Mouse (Mus musculus): ENCODE measurements around the gene Fam57a.

The Fam57a gene

GRCm38 (mm10) chr11:76179495-76180145 lies at the start of gene Fam57a, which contains the start of gene Vps53:
Fam57a (plus strand) TSS chr11:76179671.
Vps53 (minus strand) TSS chr11:76179647.
- DNase-seq (ENCODE audit: low spot score in 2 of 2), result peak; percentile 74 to 77

DNA sequence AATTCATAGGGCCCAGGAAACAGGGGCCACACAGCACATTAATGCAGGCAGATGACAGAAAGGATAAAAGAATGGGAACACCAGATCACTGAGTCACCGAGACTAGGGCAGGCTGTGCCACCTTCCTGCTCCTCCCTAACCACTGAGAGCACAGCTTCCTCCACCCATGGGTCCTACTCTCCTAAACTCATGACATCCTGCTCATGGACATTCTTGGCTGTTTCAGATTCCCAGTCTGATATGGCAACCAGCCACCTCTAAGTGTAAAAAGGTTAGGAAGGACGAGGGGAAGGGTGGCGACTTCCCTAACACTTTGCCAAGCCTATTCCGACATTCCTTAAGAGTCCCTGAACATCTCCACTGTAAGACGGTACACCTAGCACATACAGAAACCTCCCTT lies 48.6 kb upstream of the Fam57a start:
- DNase-seq (ENCODE audit: low spot score in 2 of 2), result no peak

DNA sequence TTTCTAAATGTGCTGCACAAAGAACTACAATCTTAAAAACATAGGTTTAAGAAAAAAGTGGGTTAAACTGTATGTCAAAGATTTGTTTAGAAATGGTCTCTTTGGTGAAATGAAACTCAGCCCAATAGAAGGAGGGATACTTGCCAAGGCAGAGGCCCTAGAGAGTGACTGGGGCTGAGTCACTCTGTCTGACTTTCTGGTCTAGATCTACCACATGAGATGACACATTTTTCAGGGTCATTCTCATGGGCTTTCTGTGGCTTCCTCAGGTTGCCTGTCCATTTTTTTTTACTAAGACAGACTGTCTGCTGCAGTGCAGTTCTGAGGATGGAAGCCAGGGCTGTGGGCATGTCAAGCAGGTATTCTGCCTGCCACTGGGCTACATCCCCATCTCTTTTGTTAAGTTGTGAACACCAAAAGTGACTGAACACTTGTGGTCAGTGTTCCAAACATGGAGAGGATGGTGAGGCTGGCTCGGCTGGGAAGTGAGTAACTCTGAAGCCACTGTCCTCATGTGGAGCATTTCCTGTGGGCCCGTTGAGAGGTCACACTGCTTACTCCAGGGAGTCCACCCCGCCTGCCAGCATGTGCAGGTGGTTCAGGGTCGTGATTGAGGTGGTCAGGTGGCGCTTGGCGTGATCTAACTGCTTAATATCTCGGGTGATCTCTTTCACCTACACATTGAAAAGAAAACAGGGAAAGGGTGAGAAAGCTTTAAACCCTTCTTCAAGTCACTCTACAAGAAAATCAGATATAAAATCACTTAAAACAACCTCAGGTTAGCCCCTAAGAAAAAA lies 43.6 kb upstream of the Fam57a start:
- DNase-seq (ENCODE audit: low spot score in 2 of 2), result no peak

DNA sequence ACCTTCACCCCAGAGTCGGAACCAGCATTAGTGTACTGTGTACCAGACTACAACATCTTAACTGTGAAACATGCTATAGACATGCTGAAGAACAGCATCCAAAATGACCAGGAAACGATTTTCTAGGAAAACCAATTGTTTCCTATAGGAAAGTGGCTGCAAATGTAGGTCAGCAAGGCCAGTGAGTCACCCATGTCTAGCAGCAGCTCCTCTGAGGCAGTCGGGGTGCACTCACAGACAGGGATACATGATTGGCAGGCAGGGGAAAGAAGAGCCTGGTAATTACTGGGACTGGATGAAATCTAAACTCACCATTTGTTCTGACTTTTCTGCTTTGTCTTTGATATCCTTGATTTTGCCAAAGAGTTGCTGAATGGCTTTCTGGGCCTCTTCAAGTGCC lies 41.5 kb upstream of the Fam57a start:
- DNase-seq (ENCODE audit: low spot score in 2 of 2), result no peak

DNA sequence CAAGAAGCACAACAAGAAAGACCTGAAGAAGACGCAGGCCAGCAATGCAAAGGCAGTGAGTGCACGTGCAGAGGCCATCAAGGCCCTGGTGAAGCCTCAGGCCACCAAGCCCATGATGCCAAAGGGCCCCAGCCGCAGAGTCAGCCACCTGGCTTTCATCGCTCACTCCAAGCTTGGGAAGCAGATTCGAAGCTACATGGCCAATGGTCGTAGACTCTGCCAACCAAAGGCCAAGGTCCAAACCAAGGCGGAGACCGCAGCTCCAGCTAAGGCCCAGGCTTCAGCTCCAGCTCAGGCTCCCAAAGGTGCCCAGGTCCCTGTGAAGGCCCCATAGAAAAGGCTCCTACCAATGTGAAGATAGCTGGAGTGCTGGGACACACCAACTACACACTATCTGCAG lies 35.1 kb upstream of the Fam57a start:
- DNase-seq (ENCODE audit: low spot score in 2 of 2), result no peak

- DNase-seq (ENCODE audit: low spot score in 2 of 2), result no peak
Observed at GRCm38 (mm10) chr11:76145169-76145568, 34.3 kb upstream of the Fam57a start.

- DNase-seq (ENCODE audit: low spot score in 2 of 2), result no peak
Observed at GRCm38 (mm10) chr11:76146187-76147010, 33.1 kb upstream of the Fam57a start.

- no peak for DNase-seq (ENCODE audit: low spot score in 2 of 2)
Observed at GRCm38 (mm10) chr11:76148055-76149008, 31.1 kb upstream of the Fam57a start.

GRCm38 (mm10) chr11:76150980-76151379 lies 28.5 kb upstream of the Fam57a start:
- no peak for DNase-seq (ENCODE audit: low spot score in 2 of 2)

GRCm38 (mm10) chr11:76153236-76153951 lies 26.1 kb upstream of the Fam57a start:
- DNase-seq (ENCODE audit: low spot score in 2 of 2), result no peak

DNA sequence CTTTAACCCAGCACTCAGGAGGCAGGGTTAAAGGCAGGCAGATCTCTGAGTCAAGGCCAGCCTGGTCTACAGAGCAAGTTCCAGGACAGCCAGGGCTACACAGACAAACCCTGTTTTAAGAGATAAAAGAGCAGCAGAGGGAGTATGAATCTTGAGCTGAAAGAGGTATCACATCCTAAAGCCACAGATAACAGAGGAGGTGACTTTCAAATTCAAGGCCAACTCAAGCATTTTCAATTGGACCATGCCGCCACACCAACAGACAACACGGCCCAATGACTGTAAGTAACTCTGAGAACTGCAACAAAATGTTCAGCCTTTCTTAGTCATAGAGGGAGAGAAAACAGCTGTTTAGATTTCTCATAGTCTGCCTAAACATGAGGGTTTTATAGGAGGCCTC lies 25.3 kb upstream of the Fam57a start:
- no peak for DNase-seq (ENCODE audit: low spot score in 2 of 2)

- no peak for DNase-seq (ENCODE audit: low spot score in 2 of 2)
Observed at GRCm38 (mm10) chr11:76154861-76155260, 24.6 kb upstream of the Fam57a start.

DNA sequence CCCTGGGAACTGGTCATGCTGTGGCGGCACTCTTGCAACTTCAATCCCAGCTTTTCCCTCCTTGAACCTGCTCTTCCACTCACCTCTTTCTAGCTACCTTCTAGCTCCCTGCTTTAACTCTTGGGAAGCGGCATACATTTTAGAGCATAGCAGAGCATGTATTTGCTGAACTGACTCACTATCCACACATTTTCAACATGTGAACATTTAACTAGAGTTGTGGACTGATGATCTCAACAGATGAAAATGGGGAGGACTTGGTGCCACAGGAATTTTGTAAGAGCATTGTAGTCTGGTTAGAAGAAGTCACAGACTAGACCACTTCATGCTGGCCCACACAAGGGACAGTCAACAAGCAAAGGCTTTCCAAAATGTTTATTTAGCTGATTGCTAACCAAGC lies 21.1 kb upstream of the Fam57a start:
- no peak for DNase-seq (ENCODE audit: low spot score in 2 of 2)

- no peak for DNase-seq (ENCODE audit: low spot score in 2 of 2)
Observed at GRCm38 (mm10) chr11:76160251-76160650, 19.2 kb upstream of the Fam57a start.

- DNase-seq (ENCODE audit: low spot score in 2 of 2), result no peak
Observed at GRCm38 (mm10) chr11:76166657-76167056, 12.8 kb upstream of the Fam57a start.

DNA sequence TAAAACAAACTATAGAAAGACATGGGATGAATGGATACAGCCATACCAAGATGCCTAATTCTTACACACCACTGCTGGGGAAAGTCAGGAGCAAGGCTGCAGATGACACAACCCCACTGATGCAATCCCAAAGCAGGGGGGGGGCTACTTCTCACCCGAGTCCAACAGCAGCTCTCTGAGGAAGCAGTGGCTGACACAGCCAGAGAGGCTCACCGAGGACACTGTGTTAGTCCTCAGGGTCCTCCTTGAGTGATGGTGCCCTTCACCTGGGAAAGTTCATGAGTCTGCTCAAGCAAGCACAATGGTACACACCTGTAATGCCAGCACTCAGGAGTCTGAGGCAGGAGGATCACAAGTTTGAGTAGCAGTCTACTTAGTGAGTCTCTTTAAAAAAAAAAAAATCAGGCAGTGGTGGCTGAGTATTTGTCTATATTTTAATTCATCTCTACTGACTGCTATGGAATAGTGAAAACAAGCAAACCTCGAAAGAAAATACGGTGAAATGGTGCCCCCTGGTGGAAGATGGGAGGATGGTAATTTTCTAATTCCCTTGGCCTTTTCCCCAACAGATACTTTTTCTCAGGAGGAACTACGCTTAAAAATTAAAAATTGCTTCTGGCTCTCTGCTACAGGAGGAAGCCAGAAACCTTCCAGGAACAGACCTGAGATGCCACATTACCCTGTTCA lies 12.2 kb upstream of the Fam57a start:
- peak; percentile 21 to 74 for DNase-seq (ENCODE audit: low spot score in 2 of 2)

DNA sequence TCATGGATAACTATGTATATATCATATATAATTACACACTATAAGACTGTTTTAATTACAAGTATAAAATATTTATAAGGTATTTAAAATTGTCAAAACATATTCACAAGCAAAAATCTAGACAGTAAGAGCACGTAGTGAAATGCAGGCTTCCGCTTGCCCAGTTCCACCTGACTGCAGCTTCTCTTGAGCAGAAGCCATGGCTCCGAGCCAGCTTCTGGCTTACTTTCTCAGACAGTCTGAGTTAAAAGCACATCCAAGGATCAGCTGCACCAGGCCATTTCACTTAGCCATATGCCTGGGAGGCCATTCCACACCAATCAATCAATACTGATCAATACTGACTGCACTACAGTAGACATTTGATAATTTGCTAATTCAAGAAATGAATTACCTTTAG lies 10.5 kb upstream of the Fam57a start:
- DNase-seq (ENCODE audit: low spot score in 2 of 2), result no peak

DNA sequence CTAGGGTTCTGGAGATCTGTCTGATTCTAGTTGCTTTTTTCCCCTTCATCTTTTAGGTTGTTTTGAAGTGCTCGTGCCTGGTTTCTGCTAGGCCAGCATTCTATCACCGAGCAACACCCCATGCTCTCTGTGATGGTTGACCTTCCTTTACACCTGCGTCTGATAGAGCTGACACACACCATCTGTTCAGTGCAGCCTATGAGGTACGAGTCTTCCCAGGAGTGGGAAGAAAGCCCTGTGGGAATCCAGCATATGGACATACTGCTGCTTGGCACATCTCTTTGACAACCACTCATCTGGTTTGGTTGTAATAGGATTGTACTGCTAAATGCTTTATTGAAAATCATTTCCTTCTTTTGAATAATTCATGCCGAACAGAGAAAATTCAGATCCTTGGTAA lies 9.3 kb upstream of the Fam57a start:
- DNase-seq (ENCODE audit: low spot score in 2 of 2), result no peak

DNA sequence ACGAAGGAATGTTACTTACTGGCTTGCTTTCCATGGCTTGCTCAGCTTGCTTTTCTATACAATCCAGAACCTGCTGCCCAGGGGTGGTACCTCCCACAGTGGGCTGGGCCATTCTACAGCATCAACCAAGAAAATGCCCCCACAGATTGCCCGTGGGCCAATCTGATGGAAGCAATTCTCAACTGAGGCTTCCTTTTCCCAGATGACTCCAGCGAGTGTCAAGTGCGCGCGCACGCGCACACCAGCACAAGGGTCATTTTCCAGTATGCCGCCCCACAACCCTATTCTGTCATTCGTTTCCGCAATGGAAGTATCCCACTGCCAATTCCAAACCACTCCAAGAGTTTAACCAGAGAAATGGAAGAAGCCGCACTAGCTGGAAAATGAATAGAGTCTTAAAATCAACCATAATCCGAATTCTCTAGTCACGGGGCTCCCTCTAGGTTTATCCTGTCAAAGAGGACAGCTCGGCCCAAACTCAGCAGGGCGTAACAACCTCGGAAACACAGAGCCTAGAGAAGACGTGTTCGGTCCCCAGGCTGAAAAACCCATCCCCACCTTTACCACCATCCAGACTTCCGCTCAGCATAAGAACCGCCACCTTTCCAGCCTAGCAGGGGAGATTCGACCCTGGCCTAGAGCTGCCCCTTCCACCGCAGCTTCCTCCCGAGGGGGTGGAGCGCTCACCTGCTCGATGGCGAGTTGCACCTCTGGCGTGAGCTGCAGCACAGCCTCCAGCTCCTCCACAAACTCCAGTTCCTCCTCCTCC lies 561 bp upstream of the Fam57a start:
- no peak for DNase-seq (ENCODE audit: low spot score in 2 of 2)
